Mouse (Mus musculus): ENCODE measurements around the gene Thyn1. TPM values are rescaled to one million over a fixed set of nuclear protein-coding genes. Genes with fewer than 3 reads are reported as not detected.

Thyn1 gene
- 118 TPM for polyA plus RNA-seq (2015; fragmentation: Illumina TruSeq; extraction: RNeasy Lipid Tissue Mini Kit (QIAGEN cat#74804); ENCODE audit: low read depth, low replicate concordance)

DNA sequence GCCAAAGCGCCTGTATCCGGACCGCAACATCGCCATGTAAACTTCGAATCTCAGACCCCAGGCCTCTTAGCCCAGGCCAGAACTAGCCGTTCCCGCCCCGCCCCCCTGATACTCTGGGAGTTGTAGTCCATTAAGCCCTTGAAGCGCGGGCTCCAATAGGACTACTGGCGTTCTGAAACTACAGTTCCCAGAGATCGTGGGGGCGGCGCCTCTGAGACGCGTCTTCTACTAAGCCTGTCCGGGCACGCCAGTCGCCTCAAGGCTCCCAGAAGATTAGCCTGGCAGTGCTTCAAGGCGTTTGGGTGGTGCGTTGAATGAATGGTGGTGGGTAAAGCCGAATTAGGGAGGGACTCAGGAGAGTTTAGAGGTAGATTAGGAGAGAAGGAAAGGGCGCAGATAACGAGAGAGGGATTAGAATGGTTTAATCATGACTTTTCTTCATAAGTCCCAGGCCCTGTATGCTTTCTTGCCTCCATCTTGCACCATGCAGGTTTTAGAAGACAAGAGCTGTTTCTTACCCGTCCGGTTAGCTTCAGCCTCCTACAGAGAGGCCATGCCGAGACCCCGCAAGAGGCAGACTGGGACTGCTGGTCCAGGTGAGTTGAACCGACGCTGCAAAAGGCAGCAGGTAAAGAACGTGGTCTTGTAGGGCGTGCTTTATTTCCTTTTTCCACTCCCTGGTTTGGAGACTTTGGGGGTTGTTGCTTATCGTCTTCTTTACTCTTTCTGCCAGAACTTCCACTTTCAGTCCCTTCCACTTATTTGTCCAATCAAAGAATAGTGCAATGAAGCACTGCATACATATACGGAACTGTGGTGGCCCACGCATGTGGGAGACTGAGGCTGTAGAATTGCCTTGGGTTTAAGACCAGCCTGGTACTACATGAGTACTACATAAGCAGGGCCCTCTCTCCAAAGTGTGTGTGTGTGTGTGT, at the start of gene Thyn1, which contains the start of gene Acad8:
Thyn1 (plus strand) TSS at position 250 of the 935 bp plus-strand sequence.
Acad8 (minus strand) TSS at position 106 of the 935 bp plus-strand sequence.

GRCm38 (mm10) chr9:27029828-27030762, 30.6 kb downstream of the Thyn1 start, which contains the start of the genes Vps26b and Ncapd3:
Vps26b (minus strand) TSS chr9:27030065.
Ncapd3 (plus strand) TSS chr9:27030175.

Other genes with a start within 250 kb of the Thyn1 start
- 0.70 TPM for gene Glb1l2, start 193.2 kb upstream of the Thyn1 start, polyA plus RNA-seq (2015; fragmentation: Illumina TruSeq; extraction: RNeasy Lipid Tissue Mini Kit (QIAGEN cat#74804); ENCODE audit: low read depth, low replicate concordance)
- not detected for gene Glb1l3, start 138.8 kb upstream of the Thyn1 start, polyA plus RNA-seq (2015; fragmentation: Illumina TruSeq; extraction: RNeasy Lipid Tissue Mini Kit (QIAGEN cat#74804); ENCODE audit: low read depth, low replicate concordance)
- not detected for gene Gm1110, start 76.6 kb upstream of the Thyn1 start, polyA plus RNA-seq (2015; fragmentation: Illumina TruSeq; extraction: RNeasy Lipid Tissue Mini Kit (QIAGEN cat#74804); ENCODE audit: low read depth, low replicate concordance)
- gene Acad8, start 144 bp upstream of the Thyn1 start, polyA plus RNA-seq (2015; fragmentation: Illumina TruSeq; extraction: RNeasy Lipid Tissue Mini Kit (QIAGEN cat#74804); ENCODE audit: low read depth, low replicate concordance), result 29.4 TPM
- gene Vps26b, start 30.4 kb downstream of the Thyn1 start, polyA plus RNA-seq (2015; fragmentation: Illumina TruSeq; extraction: RNeasy Lipid Tissue Mini Kit (QIAGEN cat#74804); ENCODE audit: low read depth, low replicate concordance), result 78.6 TPM
- gene Ncapd3, start 30.5 kb downstream of the Thyn1 start, polyA plus RNA-seq (2015; fragmentation: Illumina TruSeq; extraction: RNeasy Lipid Tissue Mini Kit (QIAGEN cat#74804); ENCODE audit: low read depth, low replicate concordance), result 19.8 TPM
- 56.0 TPM for gene Jam3, start 155.7 kb downstream of the Thyn1 start, polyA plus RNA-seq (2015; fragmentation: Illumina TruSeq; extraction: RNeasy Lipid Tissue Mini Kit (QIAGEN cat#74804); ENCODE audit: low read depth, low replicate concordance)

All from brain, adult 10 weeks (tissue).